Mouse (Mus musculus): ENCODE results near the gene Aqp5.

DNA sequence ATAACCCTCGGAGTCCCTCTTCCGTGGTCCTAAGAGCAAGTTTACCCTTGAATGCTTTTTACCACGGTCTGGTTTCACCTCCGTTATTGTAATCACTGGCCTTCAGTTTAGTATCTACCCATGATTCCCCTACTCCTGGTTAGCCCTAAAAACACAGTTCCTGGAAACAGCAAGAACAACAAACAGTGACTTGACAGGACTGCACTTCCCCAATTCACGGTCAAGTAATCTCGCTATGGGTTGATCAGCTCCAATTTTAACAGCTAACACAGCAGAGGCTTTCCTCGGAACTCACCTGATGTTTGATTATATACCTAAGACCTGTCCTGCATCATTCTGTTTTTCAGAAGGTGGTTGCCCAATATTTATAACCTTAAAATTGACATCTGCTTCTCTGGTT, 44.1 kb downstream of the Aqp5 start:
- TF ChIP-seq CTCF (IDR thresholded peaks at IDR 0.05; ENCODE audit: low read depth), result no peak
- no peak for TF ChIP-seq EP300 (IDR thresholded peaks at IDR 0.05; ENCODE audit: low read depth)
